Mouse (Mus musculus) midbrain, embryonic 11.5 days (tissue): ENCODE data around the gene 1700056E22Rik. TPM values are rescaled to one million over a fixed set of nuclear protein-coding genes. Genes with fewer than 3 reads are reported as not detected.

Experiments used
- ATAC-seq: fragments of 200-750 bp; cut with Nextera tagmentation; 2 replicates; pipeline ENCODE4 v1.8.0; 2017; ENCODE audit warnings: moderate TSS enrichment, moderate library complexity; ENCODE audit not compliant: low FRiP score
- DNase-seq: peaks from one replicate; pipeline ENCODE4 v3.0.0; 2015; ENCODE audit warnings: low spot score; ENCODE audit errors: missing footprints
- H3K27ac ChIP-seq: fragments of 300-500 bp; sonication (generic); 2 replicates; pipeline ENCODE4 v1.5.1; 2014; ENCODE audit warnings: low read depth, low read length
- H3K27me3 ChIP-seq: fragments of 300-500 bp; sonication (generic); 2 replicates; pipeline ENCODE4 v1.6.1; 2014; ENCODE audit warnings: mild to moderate bottlenecking, low read length, moderate library complexity, mixed read lengths; ENCODE audit not compliant: control insufficient read depth, insufficient read depth
- H3K36me3 ChIP-seq: fragments of 300-500 bp; sonication (generic); 2 replicates; pipeline ENCODE4 v1.6.1; 2014; ENCODE audit warnings: mild to moderate bottlenecking, low read length, moderate library complexity, mixed read lengths; ENCODE audit not compliant: control insufficient read depth, insufficient read depth
- H3K4me1 ChIP-seq: fragments of 300-500 bp; sonication (generic); 2 replicates; pipeline ENCODE4 v1.6.1; 2014; ENCODE audit warnings: low read length; ENCODE audit not compliant: control insufficient read depth, insufficient read depth
- H3K4me2 ChIP-seq: fragments of 300-500 bp; sonication (generic); 2 replicates; pipeline ENCODE4 v1.6.1; 2014; ENCODE audit warnings: mild to moderate bottlenecking, moderate library complexity
- H3K4me3 ChIP-seq: fragments of 300-500 bp; sonication (generic); 2 replicates; pipeline ENCODE4 v1.5.1; 2014; ENCODE audit warnings: low read depth, low read length
- H3K9ac ChIP-seq: fragments of 300-500 bp; sonication (generic); 2 replicates; pipeline ENCODE4 v1.6.1; 2014; ENCODE audit warnings: low read length
- H3K9me3 ChIP-seq: fragments of 300-500 bp; sonication (generic); 2 replicates; pipeline ENCODE4 v1.6.1; 2016; ENCODE audit warnings: low read length; ENCODE audit not compliant: control insufficient read depth
- WGBS: fragments of 180-500 bp; shearing (Covaris S2); extraction: QIAGEN DNeasy Blood & Tissue Kit; methylation state at CpG from one replicate; pipeline ENCODE4 v1.1.7; 2014; 5-methylcytosine and 5-hydroxymethylcytosine counted together
- polyA plus RNA-seq: library from polyadenylated mRNA; unstranded; fragments of >200 nt; fragmentation: Nextera tagmentation; extraction: Ambion mirVana; gene quantifications from 2 replicates; pipeline ENCODE4 v1.2.1, GENCODE M21; 2014

1700056E22Rik gene
- polyA plus RNA-seq, 1 experiment from 2014 or later, result 2.0 TPM

DNA sequence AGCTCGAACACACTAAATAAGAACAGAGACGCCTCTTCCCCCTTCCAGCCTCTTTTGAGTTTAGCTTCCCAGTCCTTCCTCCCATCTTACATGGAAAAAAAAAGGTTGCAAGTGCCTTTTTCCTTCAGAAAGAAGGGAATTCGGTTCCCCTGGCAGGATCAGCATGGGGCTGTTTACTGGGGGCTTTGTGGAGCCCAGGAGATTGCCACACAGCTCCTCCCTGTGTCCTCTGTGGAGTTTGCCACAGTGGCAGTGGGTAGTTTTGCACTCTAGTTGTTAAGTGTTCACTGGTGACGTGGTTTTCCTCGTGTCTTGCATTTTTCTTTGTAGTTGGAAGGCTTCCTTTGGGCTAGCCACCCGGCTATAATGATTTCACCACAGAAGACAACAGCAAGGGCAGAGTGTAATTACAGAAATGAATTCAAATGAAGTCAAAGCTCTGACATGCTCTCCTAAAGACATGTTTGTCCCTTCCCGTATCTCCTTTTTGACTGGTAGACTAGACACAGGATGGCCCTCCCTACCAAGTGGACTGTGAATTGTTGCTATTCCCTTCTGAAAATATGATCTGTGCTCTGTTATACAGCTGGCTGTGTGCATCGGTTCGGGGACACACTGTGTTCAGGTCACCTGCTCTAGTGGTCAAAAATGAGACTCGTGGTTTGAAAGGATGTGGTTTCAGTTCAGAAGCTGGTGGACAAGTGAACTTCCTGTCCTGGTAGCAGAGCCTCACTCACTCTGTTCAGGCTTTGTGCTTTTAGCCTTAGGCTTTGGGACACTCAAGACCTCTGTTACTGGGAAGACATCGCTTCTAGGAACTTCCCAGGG, 32.6 kb upstream of the 1700056E22Rik start:
- Histone ChIP-seq H3K4me1 (peaks cover 15% of the 10 kb centered on the region), H3K4me2 (no peak overlapping the region), H3K4me3 (no peak overlapping the region), H3K9ac (no peak overlapping the region), H3K36me3 (peaks cover 8% of the 10 kb centered on the region; the same call in 1 of the 2 replicates), H3K27me3 (no peaks in the 10 kb centered on the region), H3K9me3 (no peaks in the 10 kb centered on the region), H3K27ac (peak overlapping the region; percentile 70)
- ATAC-seq, result peak; percentile 61
- no peak for DNase-seq
- 64% methylated on average over 11 of the region's 11 CpGs for WGBS

DNA sequence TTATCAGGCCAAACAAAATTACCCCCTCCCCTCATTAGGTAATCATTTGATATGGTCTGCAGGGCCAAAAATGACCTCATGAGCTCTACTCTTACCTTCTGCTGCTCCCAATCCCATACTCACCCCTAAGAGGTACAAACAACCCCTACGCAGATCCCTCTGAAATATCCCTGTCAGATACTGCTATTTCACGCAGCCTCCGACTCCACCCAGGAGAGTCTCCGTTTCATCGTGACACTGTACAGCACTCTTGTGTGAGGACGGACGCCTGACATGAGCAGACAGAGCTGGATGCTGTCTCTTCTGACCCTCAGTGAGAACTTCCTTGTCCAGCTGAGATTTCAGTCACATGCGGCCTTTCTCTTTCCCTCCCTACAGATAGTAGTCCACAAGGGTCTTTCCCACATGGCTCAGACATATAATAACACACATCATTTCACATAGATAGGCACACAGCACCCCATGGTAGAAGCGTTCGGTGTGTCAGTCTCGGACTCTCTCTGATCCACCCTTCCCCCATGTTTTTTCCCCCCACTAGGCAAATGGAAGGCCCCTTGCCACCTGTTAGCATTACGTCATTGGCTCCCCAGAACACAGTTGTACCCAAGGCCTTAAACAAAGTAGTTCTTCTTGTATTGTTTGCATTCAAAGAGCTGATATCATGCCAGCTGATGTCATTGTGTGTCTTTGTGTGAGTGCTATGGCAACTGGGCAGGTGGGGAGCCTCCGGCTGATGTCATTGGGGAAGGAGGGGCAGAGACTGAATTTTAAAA, 31.7 kb upstream of the 1700056E22Rik start:
- Histone ChIP-seq H3K4me2 (no peak overlapping the region), H3K9ac (no peak overlapping the region), H3K9me3 (no peaks in the 10 kb centered on the region), H3K4me1 (peaks cover 15% of the 10 kb centered on the region), H3K4me3 (no peak overlapping the region), H3K27me3 (no peaks in the 10 kb centered on the region), H3K36me3 (peaks cover 7% of the 10 kb centered on the region; the same call in 1 of the 2 replicates), H3K27ac (peak overlapping the region; percentile 70; the same call in 1 of the 2 replicates)
- ATAC-seq (peak; percentile 94), DNase-seq (peak; percentile 87)
- WGBS, result 72% methylated on average over 13 of the region's 13 CpGs

DNA sequence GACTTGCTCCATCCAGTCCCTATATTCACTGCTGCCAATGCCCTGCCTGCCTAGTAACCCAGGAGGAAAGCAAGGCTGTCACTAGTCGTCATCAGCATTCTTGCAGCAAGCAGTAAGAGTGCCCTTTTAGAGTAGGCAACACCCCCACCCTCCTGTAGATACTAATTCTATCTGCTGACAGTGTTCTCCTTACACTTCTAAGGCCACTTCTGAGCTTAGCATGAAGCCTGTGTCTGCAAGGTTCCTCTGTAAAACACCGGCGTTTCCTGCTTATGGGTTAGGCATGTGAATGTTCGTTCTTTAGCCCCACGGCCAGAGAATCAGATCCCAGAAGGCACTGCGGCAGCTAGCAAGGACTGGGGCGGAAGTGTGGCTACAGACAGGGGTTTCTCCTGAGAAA, 30.2 kb upstream of the 1700056E22Rik start:
- no peaks in the 10 kb centered on the region for H3K36me3 ChIP-seq
- H3K4me1 ChIP-seq, result peaks cover 15% of the 10 kb centered on the region
- WGBS, result 88% methylated on average over 7 of the region's 7 CpGs
- no peaks in the 10 kb centered on the region for H3K9me3 ChIP-seq
- H3K27me3 ChIP-seq, result no peaks in the 10 kb centered on the region
- ATAC-seq (no peak), DNase-seq (no peak)
- H3K27ac ChIP-seq, result no peak overlapping the region
- H3K9ac ChIP-seq, result no peak overlapping the region
- no peak overlapping the region for H3K4me2 ChIP-seq
- H3K4me3 ChIP-seq, result no peak overlapping the region

DNA sequence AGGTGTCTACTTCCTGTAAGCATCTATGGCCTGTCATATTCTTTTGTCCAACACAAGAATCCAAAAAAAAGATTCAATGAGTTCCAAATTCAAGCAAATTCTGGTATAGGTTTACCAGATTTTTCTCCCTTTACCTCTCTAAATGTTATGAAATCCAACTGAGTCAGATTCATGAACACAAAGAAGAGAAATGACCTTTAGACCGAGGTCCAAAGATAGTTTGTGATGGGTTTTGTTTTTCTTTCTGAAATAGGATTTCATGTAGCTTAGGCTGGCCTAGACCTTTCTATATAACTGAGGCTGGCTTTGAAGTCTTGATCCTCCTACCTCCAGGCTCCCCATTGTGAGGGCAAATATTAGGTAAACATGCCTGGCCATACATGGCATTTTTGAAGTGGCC, 27.8 kb upstream of the 1700056E22Rik start:
- Histone ChIP-seq H3K27me3 (no peaks in the 10 kb centered on the region), H3K9me3 (no peaks in the 10 kb centered on the region), H3K4me3 (no peak overlapping the region), H3K4me1 (peaks cover 13% of the 10 kb centered on the region), H3K36me3 (no peaks in the 10 kb centered on the region), H3K9ac (no peak overlapping the region), H3K27ac (no peak overlapping the region), H3K4me2 (no peak overlapping the region)
- ATAC-seq (no peak), DNase-seq (no peak)
- 68% methylated on average over 1 of the region's 1 CpGs for WGBS

DNA sequence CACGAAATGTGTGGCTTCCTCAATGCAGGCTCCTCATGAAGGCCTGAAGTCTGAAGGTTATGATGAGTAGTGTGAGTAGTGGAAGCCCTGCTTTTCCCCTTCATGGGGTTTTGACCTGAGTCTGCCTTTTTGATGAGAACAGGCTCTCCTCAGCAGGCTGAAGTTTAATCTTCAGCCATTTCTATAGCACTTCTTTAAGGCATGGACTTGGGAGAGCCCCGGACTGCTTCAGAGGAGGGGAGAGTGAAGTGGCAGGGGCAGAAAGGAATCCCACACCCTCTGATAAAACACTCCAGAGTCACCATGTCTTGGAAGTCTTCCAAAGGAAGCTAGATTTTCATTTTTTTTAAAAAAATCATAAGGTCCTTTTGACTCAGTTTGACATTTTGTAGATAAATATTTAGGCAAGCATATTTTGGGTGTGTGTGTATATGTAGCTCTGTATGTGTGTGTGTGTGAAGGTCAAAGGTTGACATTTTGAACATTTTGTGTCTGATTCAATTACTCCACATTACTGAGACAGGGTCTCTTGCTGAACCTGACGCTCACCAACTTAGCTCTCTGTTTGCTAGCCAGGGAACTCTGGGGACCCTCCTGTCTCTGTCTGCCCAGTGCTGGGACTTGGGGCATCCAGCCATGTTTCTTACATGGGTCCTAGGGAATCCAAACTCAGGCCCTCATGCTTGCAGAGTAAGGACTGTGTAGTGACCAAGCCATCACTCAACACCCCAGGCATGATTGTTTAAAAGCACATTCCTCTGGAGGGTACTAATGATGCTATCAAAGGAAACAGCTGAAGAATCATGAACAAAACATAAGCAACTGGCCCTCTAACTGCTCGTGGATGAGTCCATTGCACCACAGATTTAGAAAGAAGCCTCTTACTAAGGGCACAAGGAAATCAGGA, 27.0 kb upstream of the 1700056E22Rik start:
- no peaks in the 10 kb centered on the region for H3K36me3 ChIP-seq
- WGBS, result 60% methylated on average over 4 of the region's 4 CpGs
- no peak overlapping the region for H3K4me2 ChIP-seq
- H3K27ac ChIP-seq, result no peak overlapping the region
- no peak for ATAC-seq
- H3K4me1 ChIP-seq, result peaks cover 5% of the 10 kb centered on the region
- H3K27me3 ChIP-seq, result no peaks in the 10 kb centered on the region
- DNase-seq, result peak; percentile 47
- no peak overlapping the region for H3K4me3 ChIP-seq
- no peak overlapping the region for H3K9ac ChIP-seq
- no peaks in the 10 kb centered on the region for H3K9me3 ChIP-seq

DNA sequence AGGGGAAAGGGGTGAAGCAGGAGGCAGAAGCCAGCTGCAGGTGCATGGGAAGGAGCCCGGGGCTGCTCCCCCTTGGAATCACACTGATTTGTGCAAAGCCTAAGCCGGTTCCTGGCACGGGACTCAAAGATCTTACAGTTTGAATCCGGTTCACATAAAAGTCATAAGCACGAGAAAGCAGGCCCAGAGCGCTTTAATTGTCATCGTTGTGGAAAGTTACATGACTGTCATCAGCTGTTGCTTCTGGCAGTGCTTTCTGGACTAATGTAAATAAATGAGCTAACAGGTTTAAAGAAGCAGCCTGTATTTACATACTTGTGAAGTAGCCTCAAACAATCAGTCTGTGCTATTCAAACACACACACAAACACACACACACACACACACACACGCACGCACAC, 26.3 kb upstream of the 1700056E22Rik start:
- H3K4me3 ChIP-seq, result no peak overlapping the region
- 76% methylated on average over 9 of the region's 9 CpGs for WGBS
- H3K27me3 ChIP-seq, result no peaks in the 10 kb centered on the region
- no peaks in the 10 kb centered on the region for H3K36me3 ChIP-seq
- no peak overlapping the region for H3K4me2 ChIP-seq
- peak; percentile 77 for DNase-seq
- H3K27ac ChIP-seq, result no peak overlapping the region
- no peak overlapping the region for H3K9ac ChIP-seq
- ATAC-seq, result no peak
- no peaks in the 10 kb centered on the region for H3K4me1 ChIP-seq
- no peaks in the 10 kb centered on the region for H3K9me3 ChIP-seq

DNA sequence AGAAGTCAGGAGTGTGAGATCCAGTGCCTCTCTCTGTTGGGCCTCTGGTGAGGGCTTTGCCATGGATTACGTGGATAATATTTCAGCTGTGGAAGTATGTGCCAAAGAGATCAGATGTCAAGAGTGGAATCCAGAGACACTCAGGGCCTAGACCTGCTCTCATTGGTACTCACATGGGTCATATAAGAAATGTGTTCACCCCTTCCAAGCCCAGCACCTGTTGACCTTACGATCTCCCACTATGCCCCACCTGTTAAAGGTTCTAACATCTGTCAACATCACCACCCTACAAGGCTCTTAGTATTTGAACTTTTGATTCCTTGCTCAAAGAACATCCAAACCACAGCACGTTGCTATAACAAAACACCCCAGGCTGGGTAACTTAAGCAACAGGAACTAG, 25.7 kb upstream of the 1700056E22Rik start:
- no peak overlapping the region for H3K4me2 ChIP-seq
- ATAC-seq, result no peak
- H3K4me3 ChIP-seq, result no peak overlapping the region
- H3K27ac ChIP-seq, result no peak overlapping the region
- H3K9me3 ChIP-seq, result no peaks in the 10 kb centered on the region
- H3K4me1 ChIP-seq, result no peaks in the 10 kb centered on the region
- H3K36me3 ChIP-seq, result no peaks in the 10 kb centered on the region
- H3K9ac ChIP-seq, result no peak overlapping the region
- 97% methylated on average over 3 of the region's 3 CpGs for WGBS
- DNase-seq, result peak; percentile 37
- no peaks in the 10 kb centered on the region for H3K27me3 ChIP-seq

DNA sequence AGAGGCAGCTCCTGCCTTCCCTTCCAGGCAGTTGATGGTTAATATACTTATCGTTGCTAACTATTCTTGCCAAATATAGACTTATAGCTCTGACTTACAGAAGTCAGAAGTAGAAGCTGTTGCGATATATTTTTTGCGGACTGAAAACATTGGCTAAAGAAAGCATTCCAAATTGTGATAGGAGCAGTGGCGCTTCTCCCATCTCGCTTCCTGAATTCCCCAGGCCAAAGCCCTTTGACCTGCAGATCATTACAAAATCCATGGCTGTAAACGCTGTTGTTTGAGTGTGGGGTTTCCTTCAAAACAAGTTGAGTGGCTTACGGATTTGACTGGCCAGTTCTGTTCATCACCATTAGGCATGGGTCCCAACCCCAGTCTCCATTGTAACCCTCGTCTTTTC, 24.1 kb upstream of the 1700056E22Rik start:
- Histone ChIP-seq H3K4me2 (no peak overlapping the region), H3K4me1 (no peaks in the 10 kb centered on the region), H3K27ac (no peak overlapping the region), H3K4me3 (no peak overlapping the region), H3K27me3 (no peaks in the 10 kb centered on the region), H3K9ac (no peak overlapping the region), H3K9me3 (no peaks in the 10 kb centered on the region), H3K36me3 (no peaks in the 10 kb centered on the region)
- WGBS, result 89% methylated on average over 8 of the region's 8 CpGs
- DNase-seq, result peak; percentile 44
- no peak for ATAC-seq
